Mouse (Mus musculus): ENCODE measurements around the gene Gpr4. TPM values are rescaled to one million over a fixed set of nuclear protein-coding genes. Genes with fewer than 3 reads are reported as not detected.

The Gpr4 gene
- polyA plus RNA-seq, 1 experiment = 6.5 TPM

DNA sequence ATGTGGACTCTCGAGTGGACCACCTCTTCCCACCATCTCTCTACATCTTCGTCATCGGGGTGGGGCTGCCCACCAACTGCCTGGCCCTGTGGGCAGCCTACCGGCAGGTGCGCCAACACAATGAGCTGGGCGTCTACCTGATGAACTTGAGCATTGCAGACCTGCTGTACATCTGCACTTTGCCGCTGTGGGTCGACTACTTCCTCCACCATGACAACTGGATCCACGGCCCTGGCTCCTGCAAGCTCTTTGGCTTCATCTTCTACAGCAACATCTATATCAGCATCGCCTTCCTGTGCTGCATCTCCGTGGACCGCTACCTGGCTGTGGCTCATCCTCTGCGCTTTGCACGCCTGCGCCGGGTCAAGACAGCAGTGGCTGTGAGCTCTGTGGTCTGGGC is 9.9 kb downstream of the Gpr4 start:
- no peaks in the 10 kb centered on the region for H3K4me1 ChIP-seq (ENCODE audit: control insufficient read depth, insufficient read depth, low read length)
- no peak for TF ChIP-seq CTCF (IDR thresholded peaks at IDR 0.05; ENCODE audit: extremely low read depth, insufficient read depth, low read length)
- TF ChIP-seq POLR2A (IDR thresholded peaks at IDR 0.05; ENCODE audit: extremely low read depth, insufficient read depth, low read length) = no peak
- no peak overlapping the region for H3K4me3 ChIP-seq (ENCODE audit: insufficient read depth, low read length)
- H3K27ac ChIP-seq (ENCODE audit: insufficient read depth, low read length) = no peak overlapping the region

DNA sequence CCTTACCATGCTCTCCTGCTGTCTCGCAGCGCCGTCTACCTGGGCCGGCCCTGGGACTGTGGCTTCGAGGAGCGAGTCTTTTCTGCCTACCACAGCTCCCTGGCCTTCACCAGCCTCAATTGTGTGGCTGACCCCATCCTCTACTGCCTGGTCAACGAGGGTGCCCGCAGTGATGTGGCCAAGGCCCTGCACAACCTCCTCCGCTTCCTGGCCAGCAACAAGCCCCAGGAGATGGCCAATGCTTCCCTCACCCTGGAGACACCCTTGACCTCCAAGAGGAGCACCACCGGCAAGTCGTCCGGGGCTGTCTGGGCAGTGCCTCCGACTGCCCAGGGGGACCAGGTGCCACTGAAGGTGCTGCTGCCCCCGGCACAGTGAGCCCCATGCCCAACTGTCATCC is 10.5 kb downstream of the Gpr4 start:
- H3K27ac ChIP-seq (ENCODE audit: insufficient read depth, low read length) = no peak overlapping the region
- no peaks in the 10 kb centered on the region for H3K4me1 ChIP-seq (ENCODE audit: control insufficient read depth, insufficient read depth, low read length)
- TF ChIP-seq POLR2A (IDR thresholded peaks at IDR 0.05; ENCODE audit: extremely low read depth, insufficient read depth, low read length) (no peak), CTCF (IDR thresholded peaks at IDR 0.05; ENCODE audit: extremely low read depth, insufficient read depth, low read length) (no peak)
- no peak overlapping the region for H3K4me3 ChIP-seq (ENCODE audit: insufficient read depth, low read length)

DNA sequence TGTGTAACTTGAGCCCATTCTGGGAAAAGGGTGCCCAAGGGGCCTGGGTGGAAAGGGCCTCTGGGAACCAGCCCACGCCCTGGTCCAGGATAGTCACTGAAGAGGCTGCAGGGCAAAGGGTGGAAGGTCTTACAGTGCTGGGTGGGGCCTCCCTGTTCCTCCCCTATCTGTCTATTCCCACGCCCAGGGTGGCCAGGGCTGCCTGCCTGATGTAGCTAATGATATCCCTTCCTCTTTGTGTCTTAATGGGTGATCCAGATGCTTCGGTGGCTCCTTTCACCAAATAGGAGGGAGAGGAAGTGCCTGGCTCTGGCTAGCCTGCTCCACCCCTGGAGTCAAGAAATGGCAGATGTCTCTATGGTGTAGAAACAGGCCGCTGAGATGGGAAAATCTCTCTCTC is 12.6 kb downstream of the Gpr4 start:
- TF ChIP-seq CTCF (IDR thresholded peaks at IDR 0.05; ENCODE audit: extremely low read depth, insufficient read depth, low read length) (no peak), POLR2A (IDR thresholded peaks at IDR 0.05; ENCODE audit: extremely low read depth, insufficient read depth, low read length) (no peak)
- H3K4me3 ChIP-seq (ENCODE audit: insufficient read depth, low read length) = no peak overlapping the region
- no peaks in the 10 kb centered on the region for H3K4me1 ChIP-seq (ENCODE audit: control insufficient read depth, insufficient read depth, low read length)
- no peak overlapping the region for H3K27ac ChIP-seq (ENCODE audit: insufficient read depth, low read length)

DNA sequence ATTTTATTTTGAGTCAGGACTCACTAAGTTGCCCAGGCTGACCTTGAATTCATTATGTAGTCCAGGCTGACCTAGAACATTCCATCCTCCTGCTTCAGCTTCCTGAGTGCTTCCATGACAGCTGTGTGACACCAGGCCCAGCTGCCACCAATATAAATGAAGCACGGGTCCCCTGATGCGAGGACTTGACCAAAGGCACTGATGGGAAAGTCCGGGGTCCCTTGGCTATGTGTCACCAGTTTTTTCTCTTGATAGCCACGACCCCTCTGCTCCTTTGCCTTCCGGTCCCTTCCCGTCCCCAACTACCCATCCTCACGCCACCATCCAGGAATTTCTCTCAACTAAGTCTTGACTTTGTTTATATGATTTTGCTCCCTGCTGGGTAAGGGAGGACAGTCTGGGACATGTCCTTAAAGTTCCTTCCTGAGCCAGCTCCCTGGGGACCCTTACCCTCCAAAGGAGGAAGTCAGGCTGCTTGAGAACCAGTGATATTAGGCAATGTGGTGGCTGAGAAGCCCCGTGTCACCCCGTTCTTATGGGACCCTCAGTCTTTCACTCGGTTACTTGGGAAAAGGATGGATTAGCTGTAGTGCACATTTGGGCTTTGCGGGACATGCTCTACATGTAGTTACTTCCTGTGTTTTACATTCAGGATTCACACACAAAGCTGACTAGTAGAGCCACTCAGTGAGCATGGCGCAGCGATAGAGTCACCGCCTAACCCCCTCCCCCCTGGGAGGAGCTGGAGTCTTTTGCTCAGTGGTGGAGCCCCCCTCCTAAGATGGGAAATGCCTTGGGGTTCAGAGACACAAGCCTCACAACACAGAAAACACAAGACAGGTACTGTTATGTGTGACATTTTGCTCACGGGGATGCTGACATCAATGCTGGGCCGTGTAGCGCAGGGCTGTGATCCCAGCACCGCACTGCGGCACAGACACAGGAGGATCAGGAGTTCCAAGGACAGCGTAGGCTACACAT is 14.8 kb downstream of the Gpr4 start:
- H3K27ac ChIP-seq (ENCODE audit: insufficient read depth, low read length) = peak overlapping the region; percentile 81
- peak overlapping the region; percentile 90 for H3K4me3 ChIP-seq (ENCODE audit: insufficient read depth, low read length)
- TF ChIP-seq CTCF (IDR thresholded peaks at IDR 0.05; ENCODE audit: extremely low read depth, insufficient read depth, low read length) (no peak), POLR2A (IDR thresholded peaks at IDR 0.05; ENCODE audit: extremely low read depth, insufficient read depth, low read length) (peak; percentile 10; the same call in 1 of the 2 replicates)
- H3K4me1 ChIP-seq (ENCODE audit: control insufficient read depth, insufficient read depth, low read length) = no peaks in the 10 kb centered on the region

DNA sequence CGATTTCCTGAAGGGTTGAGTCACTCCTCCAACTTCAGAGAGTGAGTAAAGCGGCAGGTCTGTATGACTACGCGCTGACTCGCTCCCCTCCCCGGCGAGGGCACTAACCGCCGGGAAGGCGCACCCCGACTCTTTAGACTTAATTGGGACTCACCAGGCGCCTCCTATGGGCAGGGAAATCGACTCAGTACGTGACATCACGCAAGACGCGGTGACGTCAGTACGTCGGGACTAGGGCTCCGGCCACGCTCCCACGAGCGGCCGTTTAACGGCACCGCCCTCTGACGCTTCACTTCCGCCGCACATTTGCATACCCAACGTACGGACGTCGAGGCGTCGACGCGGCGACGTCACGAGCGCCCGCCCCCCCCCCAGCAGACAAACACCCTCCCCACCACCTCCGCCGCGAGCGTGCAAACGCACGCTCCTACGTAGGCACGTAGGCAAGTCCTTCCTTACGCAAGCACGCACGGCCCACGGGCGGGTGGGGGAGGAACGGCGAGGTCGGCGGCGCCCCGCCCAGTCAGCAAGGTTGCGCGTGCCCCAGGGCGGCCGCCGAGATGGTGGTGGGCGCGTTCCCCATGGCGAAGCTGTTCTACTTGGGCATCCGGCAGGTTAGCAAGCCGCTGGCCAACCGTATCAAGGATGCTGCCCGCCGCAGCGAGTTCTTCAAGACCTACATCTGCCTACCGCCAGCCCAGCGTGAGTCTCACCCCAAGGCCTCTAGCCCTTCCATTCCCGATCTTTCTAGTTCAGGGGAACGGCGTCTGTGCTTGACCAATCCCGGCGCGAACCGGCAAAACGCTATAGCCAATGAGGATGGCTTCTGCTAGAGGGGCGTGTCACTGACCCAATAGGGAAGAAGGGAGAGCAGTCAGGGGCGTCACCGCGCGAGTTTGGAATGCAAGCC is 15.8 kb downstream of the Gpr4 start, which contains the start of gene Opa3:
Gene Opa3 (plus strand): TSS at position 452 of the 910 bp plus-strand sequence.
- no peaks in the 10 kb centered on the region for H3K4me1 ChIP-seq (ENCODE audit: control insufficient read depth, insufficient read depth, low read length)
- H3K4me3 ChIP-seq (ENCODE audit: insufficient read depth, low read length) = peak within 1 kb of the TSS; percentile 90
- TF ChIP-seq CTCF (IDR thresholded peaks at IDR 0.05; ENCODE audit: extremely low read depth, insufficient read depth, low read length) (peak; percentile 37), POLR2A (IDR thresholded peaks at IDR 0.05; ENCODE audit: extremely low read depth, insufficient read depth, low read length) (peak; percentile 93)
- H3K27ac ChIP-seq (ENCODE audit: insufficient read depth, low read length) = peak within 1 kb of the TSS; percentile 97

DNA sequence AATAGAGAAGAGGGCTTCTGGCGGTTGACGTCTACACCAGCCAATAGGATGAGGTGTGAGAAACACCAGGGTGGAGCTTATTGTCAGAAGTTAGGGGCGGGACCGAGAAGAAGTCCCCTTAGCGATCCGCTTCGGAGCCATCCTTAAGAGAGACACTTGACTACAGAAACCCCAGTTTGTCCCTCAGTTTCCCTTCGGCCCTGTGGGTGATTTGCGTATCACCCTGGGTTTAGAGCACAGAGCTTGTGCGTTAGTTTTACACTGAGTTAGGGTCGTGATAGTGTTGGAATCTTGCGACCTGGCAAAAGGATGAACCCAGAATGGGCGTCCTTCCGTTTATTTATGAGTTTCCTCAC is 16.4 kb downstream of the Gpr4 start:
- Histone ChIP-seq H3K27ac (ENCODE audit: insufficient read depth, low read length) (no peak overlapping the region), H3K4me3 (ENCODE audit: insufficient read depth, low read length) (peak overlapping the region; percentile 90)
- TF ChIP-seq CTCF (IDR thresholded peaks at IDR 0.05; ENCODE audit: extremely low read depth, insufficient read depth, low read length) (no peak), POLR2A (IDR thresholded peaks at IDR 0.05; ENCODE audit: extremely low read depth, insufficient read depth, low read length) (peak; percentile 59)

DNA sequence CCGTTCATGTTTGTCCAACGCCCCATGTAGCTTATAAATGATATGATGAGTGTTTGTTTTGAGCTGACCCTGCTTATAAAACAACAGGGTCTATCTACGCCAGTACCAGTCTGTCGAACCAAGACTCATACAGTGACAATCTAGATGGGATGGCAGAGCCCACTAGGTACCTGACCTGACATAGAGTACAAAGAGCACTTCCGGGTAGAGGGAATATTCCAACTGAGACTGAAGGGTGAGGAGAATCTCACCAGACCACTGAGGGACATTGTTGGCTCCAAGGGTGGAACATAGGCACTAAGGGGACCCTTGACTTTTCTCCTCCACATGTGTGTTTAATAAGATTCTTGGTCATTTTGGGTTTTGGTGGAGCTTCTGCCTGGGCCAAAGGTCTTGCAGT is 17.1 kb downstream of the Gpr4 start:
- TF ChIP-seq CTCF (IDR thresholded peaks at IDR 0.05; ENCODE audit: extremely low read depth, insufficient read depth, low read length) = no peak
- no peak for TF ChIP-seq POLR2A (IDR thresholded peaks at IDR 0.05; ENCODE audit: extremely low read depth, insufficient read depth, low read length)
- Histone ChIP-seq H3K4me3 (ENCODE audit: insufficient read depth, low read length) (peak overlapping the region; percentile 90), H3K27ac (ENCODE audit: insufficient read depth, low read length) (no peak overlapping the region), H3K4me1 (ENCODE audit: control insufficient read depth, insufficient read depth, low read length) (no peaks in the 10 kb centered on the region)

More for the DNA sequence above, 16.4 kb downstream of the Gpr4 start:
- no peaks in the 10 kb centered on the region for H3K4me1 ChIP-seq (ENCODE audit: control insufficient read depth, insufficient read depth, low read length)

DNA sequence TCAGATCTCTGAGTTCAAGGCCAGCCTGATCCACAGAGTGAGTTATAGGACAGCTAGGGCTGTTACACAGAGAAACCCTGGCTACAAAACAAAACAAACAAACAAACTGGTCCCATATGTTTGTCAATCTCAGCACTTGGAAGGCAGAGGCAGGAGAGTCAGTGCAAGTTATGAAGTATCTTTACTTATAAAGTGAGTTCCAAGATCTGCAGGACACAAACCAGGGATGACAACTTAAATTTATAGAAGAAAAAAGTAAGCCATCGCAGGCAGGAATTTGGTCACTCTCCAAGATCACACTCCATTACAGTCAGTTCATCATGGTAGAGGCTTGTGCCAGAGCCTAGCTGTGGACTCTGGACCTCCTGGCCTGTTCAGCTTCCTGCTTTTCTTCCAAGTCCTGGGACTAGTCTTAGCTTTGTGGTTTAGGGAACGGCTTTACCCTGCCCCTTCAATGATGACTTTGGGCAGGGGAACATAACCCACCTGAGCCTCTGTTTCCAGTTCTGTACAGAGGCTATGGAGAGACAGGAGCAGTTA is 17.8 kb downstream of the Gpr4 start:
- H3K27ac ChIP-seq (ENCODE audit: insufficient read depth, low read length) = no peak overlapping the region
- no peak overlapping the region for H3K4me3 ChIP-seq (ENCODE audit: insufficient read depth, low read length)
- no peak for TF ChIP-seq POLR2A (IDR thresholded peaks at IDR 0.05; ENCODE audit: extremely low read depth, insufficient read depth, low read length)
- TF ChIP-seq CTCF (IDR thresholded peaks at IDR 0.05; ENCODE audit: extremely low read depth, insufficient read depth, low read length) = no peak
- H3K4me1 ChIP-seq (ENCODE audit: control insufficient read depth, insufficient read depth, low read length) = no peaks in the 10 kb centered on the region

DNA sequence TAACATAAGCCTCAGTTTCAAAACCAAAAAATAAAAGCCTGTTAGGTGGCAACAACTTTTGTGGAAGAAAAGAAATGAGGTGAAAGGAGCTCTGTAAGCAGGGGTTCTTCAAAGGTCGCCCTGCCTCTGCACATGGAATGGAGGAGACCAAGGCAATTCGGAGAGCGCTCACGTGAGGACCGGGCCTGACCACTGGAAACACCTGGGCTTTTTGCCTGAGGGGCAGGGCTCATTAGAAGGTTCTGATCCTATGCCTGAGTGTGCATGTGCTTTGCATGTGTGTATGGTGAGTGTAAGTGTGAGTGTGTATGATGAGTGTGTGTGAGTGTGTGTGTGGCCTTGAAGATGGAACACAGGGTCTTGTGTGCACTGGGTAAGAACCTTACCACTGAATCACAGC is 18.6 kb downstream of the Gpr4 start:
- Histone ChIP-seq H3K4me3 (ENCODE audit: insufficient read depth, low read length) (no peak overlapping the region), H3K27ac (ENCODE audit: insufficient read depth, low read length) (no peak overlapping the region)
- TF ChIP-seq CTCF (IDR thresholded peaks at IDR 0.05; ENCODE audit: extremely low read depth, insufficient read depth, low read length) (no peak), POLR2A (IDR thresholded peaks at IDR 0.05; ENCODE audit: extremely low read depth, insufficient read depth, low read length) (no peak)

More for the DNA sequence above, 18.6 kb downstream of the Gpr4 start:
- H3K4me1 ChIP-seq (ENCODE audit: control insufficient read depth, insufficient read depth, low read length) = no peaks in the 10 kb centered on the region
